ENCODE assay signal across 16 mouse cellular contexts in genomic region chr4:128227377-128228316, GRCm38 (mm10). TPM values are rescaled to one million over a fixed set of nuclear protein-coding genes. Genes with fewer than 3 reads are reported as not detected.
DNase-seq lines count a peak whose midpoint lies in the region; ATAC-seq and TF ChIP-seq lines count a peak whose summit lies in the region.
"Had no signal": no experiment of that assay in that cellular context is flagged by ENCODE, and none has a peak within 500 bp of the region (broad histone marks: within the 10 kb centered on the region; RNA-seq: fewer than 3 reads in every experiment).

No protein-coding gene starts in this region.

- no peaks in the 10 kb centered on the region for H3K9me3 ChIP-seq in hindbrain, embryonic 10.5 days
- no peaks in the 10 kb centered on the region for H3K9me3 ChIP-seq in hindbrain, embryonic 16.5 days (ENCODE audit: control insufficient read depth, low read length)
- H3K9me3 ChIP-seq in hindbrain, postnatal 0 days (ENCODE audit: low read length): no peaks in the 10 kb centered on the region
- no peaks in the 10 kb centered on the region for H3K9me3 ChIP-seq in neural tube, embryonic 15.5 days (replicated peaks)

- no peak for ATAC-seq in hindbrain, embryonic 16.5 days
- peak; percentile 63 for ATAC-seq in hindbrain, postnatal 0 days
- ATAC-seq in neural tube, embryonic 15.5 days (ENCODE audit: low FRiP score): peak; percentile 40
- ATAC-seq: forebrain, embryonic 16.5 days had no signal

- H3K4me3 ChIP-seq in hindbrain, embryonic 10.5 days: no peak overlapping the region
- no peak overlapping the region for H3K4me3 ChIP-seq in hindbrain, embryonic 16.5 days (ENCODE audit: low read length)
- no peak overlapping the region for H3K4me3 ChIP-seq in hindbrain, postnatal 0 days (ENCODE audit: low read length)
- H3K4me3 ChIP-seq in neural tube, embryonic 15.5 days (replicated peaks): no peak overlapping the region
- H3K4me3 ChIP-seq: liver, embryonic 13.5 days had no signal

- no peak for TF ChIP-seq CTCF in hindbrain, postnatal 0 days (IDR thresholded peaks at IDR 0.05; ENCODE audit: low read depth)

- 38% methylated on average over 13 of the region's 13 CpGs for WGBS in hindbrain, embryonic 10.5 days
- 28% methylated on average over 13 of the region's 13 CpGs for WGBS in hindbrain, embryonic 16.5 days
- 26% methylated on average over 13 of the region's 13 CpGs for WGBS in hindbrain, postnatal 0 days
- 36% methylated on average over 13 of the region's 13 CpGs for WGBS in neural tube, embryonic 15.5 days

- peaks cover 36% of the 10 kb centered on the region for H3K4me1 ChIP-seq in hindbrain, embryonic 10.5 days (replicated peaks)
- peaks cover 14% of the 10 kb centered on the region for H3K4me1 ChIP-seq in hindbrain, embryonic 16.5 days (ENCODE audit: control insufficient read depth, insufficient read depth, low read depth, low read length)
- H3K4me1 ChIP-seq in hindbrain, postnatal 0 days (ENCODE audit: insufficient read depth, low read length): peaks cover 14% of the 10 kb centered on the region
- peaks cover 28% of the 10 kb centered on the region for H3K4me1 ChIP-seq in neural tube, embryonic 15.5 days
- H3K4me1 ChIP-seq: liver, embryonic 13.5 days had no signal

- no peak overlapping the region for H3K9ac ChIP-seq in hindbrain, embryonic 16.5 days (ENCODE audit: low read depth, low read length)
- H3K9ac ChIP-seq in hindbrain, postnatal 0 days (replicated peaks; ENCODE audit: low read length): no peak overlapping the region
- no peak overlapping the region for H3K9ac ChIP-seq in neural tube, embryonic 15.5 days (replicated peaks)
- H3K9ac ChIP-seq: liver, embryonic 13.5 days had no signal

- H3K36me3 ChIP-seq in hindbrain, embryonic 10.5 days: no peaks in the 10 kb centered on the region
- H3K36me3 ChIP-seq in hindbrain, embryonic 16.5 days (ENCODE audit: control insufficient read depth, insufficient read depth, low read length): no peaks in the 10 kb centered on the region
- no peaks in the 10 kb centered on the region for H3K36me3 ChIP-seq in hindbrain, postnatal 0 days (ENCODE audit: insufficient read depth, low read length)
- H3K36me3 ChIP-seq in neural tube, embryonic 15.5 days: no peaks in the 10 kb centered on the region
- H3K36me3 ChIP-seq: G1E; liver, embryonic 13.5 days had no signal

- H3K27ac ChIP-seq in hindbrain, embryonic 10.5 days: peak overlapping the region; percentile 53
- H3K27ac ChIP-seq in hindbrain, embryonic 16.5 days (ENCODE audit: low read depth, low read length): no peak overlapping the region
- 0 out of 2 replicates have a peak overlapping the region, but pooled peaks have one; percentile 36 for H3K27ac ChIP-seq in hindbrain, postnatal 0 days
- H3K27ac ChIP-seq in neural tube, embryonic 15.5 days (replicated peaks): 0 out of 2 replicates have a peak overlapping the region, but pooled peaks have one; percentile 28
- H3K27ac ChIP-seq: liver, embryonic 13.5 days had no signal

- H3K27me3 ChIP-seq in hindbrain, embryonic 10.5 days (ENCODE audit: insufficient read depth, poor library complexity, severe bottlenecking): no peaks in the 10 kb centered on the region
- no peaks in the 10 kb centered on the region for H3K27me3 ChIP-seq in hindbrain, embryonic 16.5 days (replicated peaks; ENCODE audit: control insufficient read depth, insufficient read depth, low read length)
- H3K27me3 ChIP-seq in hindbrain, postnatal 0 days (ENCODE audit: insufficient read depth, low read length): no peaks in the 10 kb centered on the region
- H3K27me3 ChIP-seq in neural tube, embryonic 15.5 days (replicated peaks): no peaks in the 10 kb centered on the region
- H3K27me3 ChIP-seq: liver, embryonic 13.5 days had no signal

- H3K4me2 ChIP-seq in hindbrain, embryonic 16.5 days (ENCODE audit: low read length): no peak overlapping the region
- H3K4me2 ChIP-seq in hindbrain, postnatal 0 days (ENCODE audit: low read depth, low read length): no peak overlapping the region
- H3K4me2 ChIP-seq in neural tube, embryonic 15.5 days: no peak overlapping the region
- H3K4me2 ChIP-seq: liver, embryonic 13.5 days had no signal

- peak; percentile 42 for DNase-seq in hindbrain, embryonic 10.5 days (ENCODE audit: low spot score)
- DNase-seq in hindbrain, postnatal 0 days (ENCODE audit: low spot score): peak; percentile 29
- peak; percentile 5 to 42 for DNase-seq in kidney, postnatal 25 days
- no peak for DNase-seq in adrenal gland, postnatal 4 days (ENCODE audit: low spot score in 2 of 2)
- DNase-seq in spleen, adult 18-20 months: no peak
- DNase-seq in spleen, postnatal 4 days (ENCODE audit: low spot score in 2 of 2): no peak
- DNase-seq: cerebellum, postnatal 36 days; liver, embryonic 13.5 days had no signal

RNA-seq across cellular contexts. Expression of gene Hmgb4, which starts 33.1 kb away (rescaled TPM):
- polyA plus RNA-seq in hindbrain, embryonic 10.5 days (2016; fragmentation: Nextera tagmentation; extraction: Ambion mirVana): not detected in 2 replicates
- polyA plus RNA-seq in hindbrain, embryonic 16.5 days (2015; fragmentation: Nextera tagmentation; extraction: Ambion mirVana): not detected in 2 replicates
- total RNA-seq in hindbrain, postnatal 0 days (2014; rRNA removed): not detected in 2 replicates
- polyA plus RNA-seq in hindbrain, postnatal 0 days (2015; fragmentation: Nextera tagmentation; extraction: Ambion mirVana): not detected in 2 replicates
- polyA plus RNA-seq in neural tube, embryonic 15.5 days (2015; fragmentation: Nextera tagmentation; extraction: Ambion mirVana): not detected in 2 replicates
- not detected for total RNA-seq in adrenal gland, postnatal 4 days (2021)
- total RNA-seq: heart, adult 8-10 months; hematopoietic stem cell, adult 5-6 weeks; neutrophil, adult 5-6 weeks had no signal
- polyA plus RNA-seq: forebrain, embryonic 16.5 days; G1E; liver, embryonic 13.5 days; small intestine, adult 2 months had no signal

Comparison
In these comparisons a context has a peak if more than half of its experiments do, and no peak if none do; other contexts are left out.
1. DNase-seq: peak in hindbrain, embryonic 10.5 days (single experiment), hindbrain, postnatal 0 days (single experiment) and kidney, postnatal 25 days (2 of 2); none in adrenal gland, postnatal 4 days (0 of 2), spleen, adult 18-20 months (0 of 2) and spleen, postnatal 4 days (0 of 2).